Mouse (Mus musculus) cerebellum, adult 2 months (tissue): Measurements from ENCODE around the gene Dlgap4.

Experiments
- CTCF ChIP-seq: fragments of 200-500 bp; IDR thresholded peaks from 2 replicates; pipeline ENCODE4 v1.5.1; 2011; ENCODE audit warnings: low read depth, mild to moderate bottlenecking, control low read depth, low read length, moderate library complexity, borderline replicate concordance; ENCODE audit not compliant: insufficient read depth
- POLR2A ChIP-seq: fragments of 200-500 bp; IDR thresholded peaks from 2 replicates; pipeline ENCODE4 v1.6.1; 2011; ENCODE audit warnings: low read length, control low read depth, borderline replicate concordance; ENCODE audit not compliant: insufficient read depth

GRCm38 (mm10) chr2:156705473-156705872 lies 92.0 kb downstream of the Dlgap4 start:
- no peak for TF ChIP-seq POLR2A
- peak; percentile 99 for TF ChIP-seq CTCF
